Mouse (Mus musculus) neutrophil, adult 59 days (primary cell): ENCODE measurements around the gene Bace2. TPM values are rescaled to one million over a fixed set of nuclear protein-coding genes. Genes with fewer than 3 reads are reported as not detected.

Source experiments
- total RNA-seq, 2 experiments: library from RNA; stranded (reverse); gene quantifications; 1 replicate in 1 of 2; 2 replicates in 1 of 2; pipeline ENCODE4 v1.2.4; 2023

Bace2 gene
- not detected for total RNA-seq

DNA sequence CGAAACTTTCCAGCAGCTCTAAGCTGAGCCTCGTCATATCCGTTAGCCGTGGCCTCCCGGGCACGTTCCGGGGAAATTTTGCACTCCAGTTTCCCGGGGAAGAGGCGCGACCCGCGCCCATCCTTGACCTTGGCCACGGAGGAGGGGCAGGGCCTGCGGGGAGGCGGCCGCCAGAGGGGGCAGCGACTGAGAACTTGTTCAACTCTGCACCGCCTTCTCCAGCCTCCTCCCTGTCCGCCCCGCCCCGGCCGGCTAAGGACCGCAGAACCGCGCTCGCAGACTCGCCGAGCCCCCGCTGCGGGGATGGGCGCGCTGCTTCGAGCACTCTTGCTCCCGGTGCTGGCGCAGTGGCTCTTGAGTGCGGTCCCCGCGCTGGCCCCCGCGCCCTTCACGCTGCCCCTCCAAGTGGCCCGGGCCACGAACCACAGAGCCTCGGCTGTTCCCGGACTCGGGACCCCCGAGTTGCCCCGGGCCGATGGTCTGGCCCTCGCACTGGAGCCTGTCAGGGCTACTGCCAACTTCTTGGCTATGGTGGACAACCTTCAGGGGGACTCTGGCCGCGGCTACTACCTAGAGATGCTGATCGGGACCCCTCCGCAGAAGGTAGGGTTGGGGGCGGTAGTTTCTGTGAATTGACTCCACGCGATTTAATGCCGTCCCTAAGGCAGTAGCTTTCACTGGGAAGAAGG, at the start of gene Bace2:
Gene Bace2 (plus strand): TSS at position 244 of the 689 bp plus-strand sequence.

GRCm38 (mm10) chr16:97462481-97463181, 106.1 kb downstream of the Bace2 start, which contains the start of gene Mx1:
Mx1 (minus strand) TSS chr16:97462907.

Other genes with a start within 250 kb of the Bace2 start
- gene Dscam, start 186.0 kb upstream of the Bace2 start, total RNA-seq, result under 1 TPM; 0.46 to 0.47 TPM
- gene Mx1, start 106.2 kb downstream of the Bace2 start, total RNA-seq, result 10 to 100 TPM; 24.3 to 26.0 TPM
- not detected for gene Fam3b, start 158.1 kb downstream of the Bace2 start, total RNA-seq